Mouse (Mus musculus): ENCODE results near the gene Socs2.

- TF ChIP-seq CTCF (IDR thresholded peaks at IDR 0.05; ENCODE audit: borderline replicate concordance, extremely low read depth, insufficient read depth, insufficient read length) (no peak), POLR2A (IDR thresholded peaks at IDR 0.05; ENCODE audit: borderline replicate concordance, extremely low read depth, insufficient read depth, insufficient read length, poor library complexity, severe bottlenecking) (no peak)
Measured at GRCm38 (mm10) chr10:95458050-95458806, 41.2 kb upstream of the Socs2 start.
